In the genomic region with DNA sequence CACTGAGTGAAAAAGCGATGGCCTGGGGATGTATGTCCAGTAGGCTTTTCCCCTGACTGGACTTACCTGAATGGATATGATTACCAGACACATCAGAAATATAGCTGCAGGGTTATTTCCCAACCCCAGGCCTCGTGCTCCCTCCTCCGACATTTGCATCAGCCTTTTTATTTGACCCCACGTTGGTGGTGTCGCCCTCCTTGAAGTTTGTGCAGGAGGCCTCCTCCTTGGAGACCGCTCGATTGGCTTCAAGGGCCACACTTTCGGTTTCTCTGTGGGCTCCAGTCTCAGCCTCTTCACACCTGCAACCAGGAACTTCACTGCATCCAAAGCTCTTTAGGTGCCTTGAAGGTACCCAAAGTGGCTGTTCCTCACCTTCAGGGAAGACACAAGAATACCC, we compare ENCODE assay signal across 33 mouse cellular contexts.
"Had no signal": no experiment of that assay in that cellular context is flagged by ENCODE, and none has a peak within 500 bp of the region (broad histone marks: within the 10 kb centered on the region; RNA-seq: fewer than 3 reads in every experiment).

No protein-coding gene starts in this region.

- H3K9me3 ChIP-seq: heart, embryonic 10.5 days; heart, embryonic 12.5 days; heart, embryonic 13.5 days; heart, embryonic 15.5 days; hindbrain, embryonic 10.5 days; hindbrain, embryonic 12.5 days; hindbrain, embryonic 13.5 days; hindbrain, embryonic 15.5 days; intestine, embryonic 15.5 days; kidney, embryonic 15.5 days had no signal

- H3K9ac ChIP-seq: heart, embryonic 12.5 days; heart, embryonic 13.5 days; heart, embryonic 15.5 days; hindbrain, embryonic 12.5 days; hindbrain, embryonic 13.5 days; hindbrain, embryonic 14.5 days; hindbrain, embryonic 15.5 days; intestine, embryonic 15.5 days; kidney, embryonic 15.5 days had no signal

- DNase-seq: heart, postnatal 14 days; heart, postnatal 36 days; heart, postnatal 4 days; kidney, adult 11 months; kidney, adult 18-20 months; kidney, adult 2 months; kidney, adult 8-10 months; kidney, adult 9 months; kidney, postnatal 10 days; kidney, postnatal 14 days; kidney, postnatal 25 days; kidney, postnatal 36 days; kidney, postnatal 4 days had no signal

- ATAC-seq: hindbrain, embryonic 16.5 days; hindbrain, postnatal 0 days; inflammation-experienced regulatory T-cells, adult 6 months; intestine, embryonic 15.5 days; intestine, embryonic 16.5 days; intestine, postnatal 0 days had no signal

- H3K4me2 ChIP-seq: heart, embryonic 11.5 days; heart, embryonic 12.5 days; heart, embryonic 13.5 days; heart, embryonic 15.5 days; hindbrain, embryonic 12.5 days; hindbrain, embryonic 13.5 days; hindbrain, embryonic 14.5 days; hindbrain, embryonic 15.5 days; intestine, embryonic 15.5 days; kidney, embryonic 15.5 days had no signal

- H3K27me3 ChIP-seq: heart, embryonic 12.5 days; heart, embryonic 13.5 days; heart, embryonic 15.5 days; hindbrain, embryonic 12.5 days; hindbrain, embryonic 13.5 days; hindbrain, embryonic 15.5 days; intestine, embryonic 15.5 days; kidney, embryonic 15.5 days had no signal

- H3K27ac ChIP-seq: heart, embryonic 10.5 days; heart, embryonic 13.5 days; heart, embryonic 15.5 days; hindbrain, embryonic 10.5 days; hindbrain, embryonic 12.5 days; hindbrain, embryonic 13.5 days; hindbrain, embryonic 14.5 days; hindbrain, embryonic 15.5 days; hindbrain, postnatal 0 days; intestine, embryonic 15.5 days; kidney, embryonic 15.5 days; kidney, postnatal 0 days; left cerebral cortex, adult 2 months had no signal

- H3K4me3 ChIP-seq: heart, embryonic 10.5 days; heart, embryonic 12.5 days; heart, embryonic 13.5 days; heart, embryonic 15.5 days; hindbrain, embryonic 10.5 days; hindbrain, embryonic 12.5 days; hindbrain, embryonic 13.5 days; hindbrain, embryonic 15.5 days; intestine, embryonic 15.5 days; kidney, embryonic 15.5 days; layer of hippocampus, adult 2 months; left cerebral cortex, adult 2 months had no signal

- H3K4me1 ChIP-seq: hindbrain, embryonic 12.5 days; hindbrain, embryonic 13.5 days; hindbrain, embryonic 15.5 days; intestine, embryonic 15.5 days; kidney, embryonic 15.5 days had no signal
